ENCODE assay signal across 13 mouse cellular contexts in genomic region chr19:58227725-58228124, GRCm38 (mm10).
"Had no signal": no experiment of that assay in that cellular context is flagged by ENCODE, and none has a peak within 500 bp of the region (broad histone marks: within the 10 kb centered on the region; RNA-seq: fewer than 3 reads in every experiment).

No protein-coding gene starts in this region.

- H3K4me2 ChIP-seq: hindbrain, embryonic 15.5 days; liver, embryonic 13.5 days; midbrain, embryonic 11.5 days; stomach, embryonic 15.5 days had no signal

- H3K27me3 ChIP-seq: hindbrain, embryonic 15.5 days; liver, embryonic 13.5 days; stomach, embryonic 15.5 days had no signal

- H3K9ac ChIP-seq: hindbrain, embryonic 15.5 days; liver, embryonic 13.5 days; stomach, embryonic 15.5 days had no signal

- DNase-seq: kidney, adult 18-20 months; left cerebral cortex, postnatal 4 days; liver, embryonic 13.5 days; lung, postnatal 10 days; lung, postnatal 36 days; midbrain, embryonic 14.5 days; right cerebral cortex, postnatal 25 days; spleen, adult 18-20 months; thymus, postnatal 36 days had no signal

- H3K36me3 ChIP-seq: hindbrain, embryonic 15.5 days; liver, embryonic 13.5 days; stomach, embryonic 15.5 days had no signal

- H3K9me3 ChIP-seq: hindbrain, embryonic 15.5 days; liver, embryonic 13.5 days; stomach, embryonic 15.5 days had no signal

- H3K27ac ChIP-seq: hindbrain, embryonic 15.5 days; liver, embryonic 13.5 days; stomach, embryonic 15.5 days had no signal

- H3K4me3 ChIP-seq: hindbrain, embryonic 15.5 days; liver, embryonic 13.5 days; stomach, embryonic 15.5 days had no signal

- H3K4me1 ChIP-seq: liver, embryonic 13.5 days; stomach, embryonic 15.5 days had no signal

- ATAC-seq: intestine, embryonic 16.5 days had no signal
